Mouse (Mus musculus) forelimb bud, embryonic 11.5 days (tissue): ENCODE measurements at regions not wholly inside any gene's neighbourhood (a gene's known extent, or its start where the extent isn't known, plus 50 kb on each side); places are given as distances from the start of the nearest gene placed in this dataset.

ENCODE experiments used
- DNase-seq: peaks from one replicate; pipeline ENCODE4 v3.0.0-alpha.2; 2012; ENCODE audit warnings: low read depth, low spot score

DNA sequence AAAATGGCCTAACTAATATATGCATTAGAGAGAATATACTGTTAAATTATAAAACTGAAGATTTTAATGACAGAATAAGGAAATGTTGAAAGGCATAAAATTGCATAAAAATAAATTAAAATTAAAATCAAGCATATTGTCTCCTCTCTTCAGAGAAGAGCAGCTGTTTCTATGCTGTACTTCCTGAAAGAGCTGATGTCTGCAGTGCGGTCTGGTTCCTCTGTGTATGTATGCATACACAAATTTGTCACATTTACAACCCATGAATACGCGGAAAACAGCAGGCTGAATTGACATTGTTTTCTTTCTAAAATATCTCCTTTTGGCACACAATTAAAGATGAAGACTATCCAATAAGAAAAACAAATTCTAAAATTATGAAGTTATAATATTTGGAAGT lies 278.5 kb downstream of the Olfr1505 start:
- DNase-seq = no peak

DNA sequence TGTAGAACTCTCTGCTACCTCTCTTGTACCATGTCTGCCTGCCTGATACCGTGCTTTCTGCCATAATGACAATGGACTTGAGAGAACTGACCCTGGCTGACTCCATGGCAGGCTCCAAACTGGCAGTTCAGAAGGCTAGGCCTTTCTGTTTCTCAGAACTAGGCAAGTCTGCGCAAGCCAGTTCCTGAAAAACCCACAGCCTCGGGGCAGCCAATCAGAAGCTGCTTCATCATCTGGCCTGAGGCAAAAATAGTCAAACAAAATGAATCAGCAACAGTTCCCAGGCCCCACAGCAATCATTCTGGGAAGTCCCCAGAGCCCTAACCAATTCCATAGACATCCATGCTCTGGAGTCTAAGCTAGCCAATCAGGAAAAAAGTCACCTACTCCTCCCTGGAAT lies 284.5 kb downstream of the Olfr1505 start:
- DNase-seq = no peak

DNA sequence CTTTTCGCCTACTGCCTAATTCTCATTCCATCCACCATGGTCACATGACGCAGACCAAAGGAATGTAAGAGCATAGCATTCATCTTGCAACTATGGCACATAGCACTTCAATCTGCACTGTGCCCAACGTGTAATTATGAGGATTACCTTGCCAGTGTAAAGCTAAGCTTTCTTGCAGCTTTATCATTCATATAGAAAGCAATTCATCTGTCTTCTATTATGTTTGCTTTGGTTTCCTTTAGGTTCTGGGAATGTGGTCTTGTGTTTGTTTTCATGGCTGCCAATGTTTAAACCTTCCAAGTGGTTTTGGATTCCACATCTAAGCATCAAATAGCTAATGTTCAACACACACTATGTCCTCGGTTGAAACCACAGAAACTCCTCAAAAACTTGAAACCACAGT lies 307.2 kb downstream of the Olfr1505 start:
- DNase-seq = no peak

- DNase-seq = no peak
These were observed 311.8 kb downstream of the Olfr1505 start for GRCm38 (mm10) chr19:14225061-14225696.

DNA sequence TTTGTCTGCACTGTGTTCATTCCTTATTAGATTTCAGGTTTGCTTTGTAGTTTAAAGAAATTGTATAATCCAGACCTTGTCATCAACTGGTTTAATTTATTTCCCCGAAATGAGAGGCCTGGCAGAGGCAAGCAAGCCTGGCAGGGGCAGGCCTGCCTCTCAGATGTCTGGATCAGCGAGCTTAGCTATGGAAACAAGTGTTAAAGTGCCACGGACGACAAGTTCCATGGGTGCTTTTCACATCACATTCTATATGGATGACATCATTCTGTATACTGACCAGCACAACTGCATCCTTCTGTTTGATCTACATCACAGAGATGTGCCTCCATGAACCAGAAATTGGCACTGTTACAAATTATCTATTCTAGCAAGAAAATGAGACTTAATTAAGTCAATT lies 312.5 kb downstream of the Olfr1505 start:
- DNase-seq = peak; percentile 45

- DNase-seq = no peak
These were observed 313.2 kb downstream of the Olfr1505 start for GRCm38 (mm10) chr19:14226521-14226920.

- no peak for DNase-seq
These were observed 330.2 kb downstream of the Olfr1505 start for GRCm38 (mm10) chr19:14243565-14243964.

- DNase-seq = no peak
These were observed 333.8 kb downstream of the Olfr1505 start for GRCm38 (mm10) chr19:14246973-14247614.

DNA sequence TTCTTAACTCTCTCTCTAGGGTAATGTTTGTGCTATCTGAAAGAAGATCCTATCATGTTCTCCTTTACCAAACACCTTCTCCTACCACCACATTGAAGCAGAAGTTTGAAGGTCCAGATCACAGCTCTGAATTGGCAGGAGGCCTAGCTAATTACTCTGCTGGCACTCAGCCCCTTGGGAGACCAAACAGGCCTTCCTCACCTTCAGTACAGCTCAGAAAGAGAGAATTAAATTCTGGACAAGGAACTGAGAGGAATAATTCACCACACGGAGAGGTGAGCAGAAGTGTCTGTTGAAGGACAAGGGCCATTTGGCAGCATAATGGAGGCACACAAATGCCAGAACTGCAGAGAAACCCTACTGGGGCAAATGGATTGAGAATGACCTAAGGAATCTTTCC lies 334.6 kb downstream of the Olfr1505 start:
- no peak for DNase-seq

GRCm38 (mm10) chr19:14258621-14259051 lies 339.2 kb downstream of the Tle4 start:
- DNase-seq = no peak

- no peak for DNase-seq
These were observed 338.6 kb downstream of the Tle4 start for GRCm38 (mm10) chr19:14259223-14259622.

GRCm38 (mm10) chr19:14289331-14289737 lies 308.5 kb downstream of the Tle4 start:
- DNase-seq = no peak

- DNase-seq = no peak
These were observed 306.9 kb downstream of the Tle4 start for GRCm38 (mm10) chr19:14290911-14291310.

- DNase-seq = no peak
These were observed 304.7 kb downstream of the Tle4 start for GRCm38 (mm10) chr19:14293172-14293571.

- DNase-seq = peak; percentile 36
These were observed 296.5 kb downstream of the Tle4 start for GRCm38 (mm10) chr19:14301176-14301943.

DNA sequence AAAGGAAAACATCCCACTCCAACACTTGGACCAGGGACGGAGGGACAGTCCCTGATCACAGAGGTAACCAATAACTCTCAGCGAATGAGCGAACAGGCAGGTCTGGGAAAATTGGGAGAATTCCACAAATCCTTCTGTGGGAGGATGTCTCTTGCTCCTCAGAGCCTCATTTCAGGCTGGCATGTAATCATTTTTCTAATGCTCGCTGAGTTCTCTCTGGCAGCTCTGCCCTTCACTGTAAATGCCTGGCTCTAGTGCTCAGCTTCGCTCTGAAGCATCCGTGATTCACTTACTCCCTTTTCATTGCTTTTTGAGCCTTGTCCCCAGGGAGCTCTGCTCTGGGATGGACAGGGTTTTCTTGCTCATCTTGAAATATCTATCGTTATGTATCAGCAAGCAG lies 283.6 kb downstream of the Tle4 start:
- DNase-seq = no peak

DNA sequence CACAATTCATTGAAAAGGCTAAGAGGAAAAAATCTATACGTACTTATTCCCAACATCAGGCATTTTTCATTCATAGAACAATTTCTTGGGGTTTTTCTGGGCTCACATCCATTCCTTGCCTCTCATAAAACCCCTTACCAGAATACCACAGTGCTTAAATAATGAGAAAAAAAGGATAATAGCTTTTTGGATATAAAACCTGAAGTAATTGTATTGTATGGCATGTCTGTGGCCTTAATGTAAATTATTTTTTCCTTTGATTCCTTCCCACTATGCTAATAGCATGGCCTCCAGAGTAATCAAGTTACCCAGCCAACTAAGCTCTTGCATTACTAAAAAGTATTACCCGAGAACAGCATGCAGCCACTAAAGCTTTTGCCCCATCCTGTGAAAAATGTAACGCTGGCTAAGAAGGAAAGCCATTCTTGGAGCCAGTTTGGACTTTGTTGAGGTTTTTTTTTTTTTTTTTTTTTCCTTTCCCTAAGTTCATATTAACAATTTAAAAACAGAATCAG lies 278.1 kb downstream of the Tle4 start:
- DNase-seq = no peak

- DNase-seq = no peak
These were observed 272.3 kb downstream of the Tle4 start for GRCm38 (mm10) chr19:14325353-14326052.

DNA sequence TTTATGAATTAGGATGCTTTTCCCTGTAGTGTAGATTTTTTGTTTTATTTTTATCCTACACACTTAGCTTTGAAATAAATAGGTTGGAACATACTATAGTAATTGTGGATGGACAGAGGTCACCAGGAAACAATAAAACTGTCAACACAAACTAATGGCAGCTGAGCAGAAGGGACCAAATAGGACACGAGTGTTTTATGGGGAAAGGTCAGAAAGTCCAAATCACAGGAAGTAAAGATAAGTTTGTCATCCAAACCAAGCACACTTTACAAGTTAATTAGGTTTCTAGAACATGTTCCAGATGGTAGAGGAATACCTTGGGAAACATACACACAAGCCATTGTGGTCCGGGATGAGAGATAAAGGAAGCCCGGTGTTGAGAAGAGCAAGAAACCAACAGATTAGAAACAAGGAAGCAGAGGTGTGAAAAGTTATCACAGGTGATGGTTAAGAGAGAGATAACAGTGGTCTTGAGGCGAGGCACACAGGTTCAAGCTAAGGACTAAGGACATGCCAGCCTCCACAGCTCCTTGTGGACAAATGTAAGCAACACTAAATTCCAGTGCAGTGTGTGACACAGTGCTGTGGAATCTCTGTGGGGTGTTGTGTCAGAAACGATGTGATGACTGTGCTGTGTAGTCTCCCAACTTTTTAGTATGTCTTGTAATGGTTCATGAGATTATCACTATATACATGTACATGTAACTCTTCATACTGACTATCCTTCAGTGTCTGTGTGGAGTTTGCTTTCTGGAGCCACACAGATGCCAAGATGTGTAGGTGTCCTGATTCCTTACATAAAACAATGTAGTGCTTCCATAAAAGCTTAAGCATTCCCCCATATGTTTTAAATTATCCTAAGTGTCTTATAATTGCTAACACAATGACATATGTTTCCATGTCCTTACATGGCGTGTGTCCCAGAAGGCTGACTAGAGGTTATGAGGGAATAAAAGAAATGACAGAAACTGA lies 264.5 kb downstream of the Tle4 start:
- DNase-seq = peak; percentile 71

DNA sequence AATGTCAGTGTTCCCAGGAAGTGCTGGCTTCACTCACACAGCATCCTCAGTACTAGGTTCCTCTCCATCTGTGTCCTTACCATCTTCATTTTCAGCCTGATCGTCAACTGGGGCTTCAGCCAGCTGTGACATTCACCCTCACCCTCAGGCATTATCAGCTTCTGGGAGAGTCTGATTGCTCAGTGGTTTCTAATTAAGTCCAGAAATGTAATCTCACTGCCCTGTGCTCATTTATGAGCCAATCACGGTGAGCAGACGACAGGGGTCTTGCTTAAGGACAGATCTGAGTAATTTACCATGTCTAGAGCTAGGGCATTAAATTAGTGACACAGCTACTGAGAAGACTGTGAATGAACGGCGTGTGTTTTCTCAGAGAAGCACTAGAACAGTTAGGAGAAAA lies 260.8 kb downstream of the Tle4 start:
- DNase-seq = peak; percentile 33

DNA sequence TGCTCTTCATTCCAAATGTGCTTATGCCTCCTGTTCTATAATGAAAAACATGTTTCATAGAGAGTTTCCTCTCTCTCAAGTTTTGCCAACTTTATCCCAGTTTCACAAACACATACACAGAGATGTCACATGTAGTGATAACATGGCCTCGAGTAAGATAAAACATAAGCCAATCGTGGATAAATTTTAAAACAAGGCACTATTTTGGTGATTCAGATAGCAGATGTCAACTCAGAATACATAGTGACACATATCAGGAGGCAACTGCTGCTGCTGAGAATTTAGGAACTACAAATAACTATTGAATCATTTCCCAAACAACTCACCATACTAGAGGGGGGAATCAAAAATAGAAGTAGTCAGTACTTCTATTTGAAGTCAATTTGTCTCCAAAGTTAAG lies 257.1 kb downstream of the Tle4 start:
- no peak for DNase-seq
